Mouse (Mus musculus): Measurements from ENCODE around the gene Cryzl2. TPM values are rescaled to one million over a fixed set of nuclear protein-coding genes. Genes with fewer than 3 reads are reported as not detected.

Cryzl2 gene
- 1 to 10 TPM; 4.3 to 5.6 TPM for total RNA-seq (2021)
- long read RNA-seq, experiment 1, partial matches to known transcripts = 1 of 8 reads
- long read RNA-seq, experiment 1, other reads (novel, unspliced or antisense) = 1 of 8 reads
- long read RNA-seq, experiment 2, transcript Cryzl2-201 (10 exons, 1,618 nt) = major isoform, 5 of 11 reads
- long read RNA-seq, experiment 2, partial matches to known transcripts = 2 of 11 reads
- long read RNA-seq, experiment 2, other reads (novel, unspliced or antisense) = 2 of 11 reads

- peak; percentile 58 to 79 for DNase-seq (ENCODE audit: low spot score in 2 of 2)
Observed at GRCm38 (mm10) chr1:157458421-157459208, at the start of gene Cryzl2. Cryzl2 (plus strand) TSS chr1:157458577.

GRCm38 (mm10) chr1:157409648-157410047 lies 48.7 kb upstream of the Cryzl2 start:
- no peak for DNase-seq (ENCODE audit: low spot score in 2 of 2)

DNA sequence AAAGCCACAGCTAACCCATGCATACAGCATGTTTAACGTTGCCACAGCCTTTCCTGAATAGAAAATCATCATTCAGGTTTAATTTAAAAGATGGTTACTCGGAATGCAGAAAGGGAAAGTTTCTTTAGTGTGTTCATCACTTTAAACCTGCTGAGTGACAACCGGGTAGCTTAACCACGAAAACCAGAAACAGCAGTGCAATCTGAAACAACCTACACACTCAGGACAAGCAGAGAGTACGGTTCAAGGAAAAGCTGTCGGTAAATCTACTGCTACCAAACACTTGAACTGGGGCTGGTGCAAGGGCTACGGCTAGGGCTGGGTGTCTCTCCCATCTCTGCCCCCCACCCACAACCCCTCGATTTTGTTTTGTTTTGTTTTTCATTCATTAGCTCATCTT lies 47.4 kb upstream of the Cryzl2 start:
- no peak for DNase-seq (ENCODE audit: low spot score in 2 of 2)

DNA sequence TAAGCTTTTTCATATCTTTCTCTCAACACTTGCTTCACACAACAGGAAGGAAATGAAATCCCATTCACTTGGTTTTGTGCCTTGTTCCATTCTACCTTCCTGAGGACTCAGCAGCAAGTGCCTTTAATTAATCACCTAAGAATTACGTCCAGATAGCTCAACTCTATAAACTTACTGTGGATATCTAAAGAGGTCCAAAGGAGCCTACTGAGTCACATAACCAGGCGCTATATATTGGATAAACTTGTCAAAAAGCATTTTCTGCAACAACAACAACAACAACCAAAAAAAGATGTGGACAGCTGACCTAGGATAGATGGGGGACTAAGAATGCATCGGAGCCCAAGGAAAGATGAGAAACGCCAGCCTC lies 47.1 kb upstream of the Cryzl2 start:
- no peak for DNase-seq (ENCODE audit: low spot score in 2 of 2)

DNA sequence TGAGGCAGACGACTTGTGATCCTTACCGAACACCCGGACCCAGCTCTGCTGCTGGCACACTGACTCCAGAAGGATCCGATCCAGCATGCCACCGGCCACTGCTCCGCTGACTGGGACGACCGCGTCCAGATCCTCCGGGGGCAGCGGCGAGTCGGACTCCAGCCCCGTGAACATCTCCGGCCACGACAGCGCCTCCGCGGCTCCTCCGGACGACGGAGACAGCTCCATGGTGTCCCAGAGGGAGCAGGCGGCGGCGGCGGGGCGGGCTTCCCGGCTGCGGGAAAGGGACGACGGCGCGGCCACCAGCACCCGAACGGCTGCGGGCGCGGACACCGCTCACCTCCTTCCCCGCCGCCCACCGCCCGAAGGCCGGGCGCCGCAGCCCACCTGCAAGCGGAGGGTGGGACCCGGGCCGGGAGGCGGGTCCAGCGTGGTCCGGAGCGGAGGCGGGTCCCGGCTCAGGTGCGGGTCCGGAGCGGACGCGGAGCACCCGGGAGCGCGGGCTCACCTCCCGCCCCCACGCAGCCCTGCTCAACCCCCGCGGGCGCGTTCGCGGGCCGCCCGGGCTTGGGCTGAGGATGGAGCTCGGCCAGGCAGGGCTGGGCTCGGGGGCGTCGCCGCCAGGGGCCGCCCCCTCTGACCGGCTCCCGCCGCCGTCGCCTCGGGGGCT lies 46.5 kb upstream of the Cryzl2 start:
- peak; percentile 43 to 69 for DNase-seq (ENCODE audit: low spot score in 2 of 2)

DNA sequence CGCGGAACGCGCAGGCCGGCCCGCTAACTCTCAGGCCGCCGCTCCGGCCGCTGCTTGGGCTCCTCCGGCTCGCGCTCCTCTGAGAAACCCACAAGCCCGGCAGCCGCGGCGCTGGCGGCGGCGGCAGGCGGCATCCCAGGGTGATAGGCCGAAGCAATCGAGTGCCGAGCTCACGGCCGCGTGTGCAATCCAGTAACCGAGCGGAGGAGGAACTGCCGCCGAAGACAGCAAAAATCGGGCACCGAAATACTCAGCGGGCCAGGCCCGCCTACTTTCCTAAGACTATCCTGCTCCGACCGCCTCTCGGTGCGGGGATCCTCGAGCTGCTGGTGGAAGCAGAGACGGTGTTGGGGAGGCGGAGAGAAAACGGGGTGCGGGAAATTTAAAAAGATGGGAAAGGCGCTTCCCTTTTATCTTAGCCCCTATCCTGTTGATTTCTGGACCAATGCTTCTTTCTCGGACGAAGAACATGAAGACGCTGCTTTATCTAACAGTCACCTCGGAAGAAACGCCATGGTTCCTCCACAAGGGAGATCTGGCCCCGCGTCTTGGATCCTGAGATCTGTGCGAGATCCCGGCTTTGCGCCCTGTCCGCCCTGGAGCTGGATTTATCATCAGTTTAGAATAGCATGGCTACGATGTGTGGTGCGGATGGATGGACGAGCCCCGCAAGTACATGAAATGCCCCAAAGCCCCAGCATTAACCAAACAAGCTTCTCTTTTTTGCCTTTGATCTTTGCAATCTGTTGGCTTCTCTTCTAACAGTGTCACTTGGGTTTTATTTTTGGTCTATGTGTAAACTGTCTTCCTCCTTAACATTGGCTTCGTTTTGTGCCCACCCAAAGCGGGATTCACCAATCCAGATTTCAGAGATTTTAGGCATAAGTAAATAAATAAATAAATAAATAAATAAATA lies 45.7 kb upstream of the Cryzl2 start, which contains the start of gene Rasal2:
Rasal2 (minus strand) TSS at position 142 of the 916 bp plus-strand sequence.
- peak; percentile 86 to 96 for DNase-seq (ENCODE audit: low spot score in 2 of 2)

GRCm38 (mm10) chr1:157415771-157416170 lies 42.6 kb upstream of the Cryzl2 start:
- no peak for DNase-seq (ENCODE audit: low spot score in 2 of 2)

- DNase-seq (ENCODE audit: low spot score in 2 of 2) = no peak
Observed at GRCm38 (mm10) chr1:157416628-157417027, 41.7 kb upstream of the Cryzl2 start.

DNA sequence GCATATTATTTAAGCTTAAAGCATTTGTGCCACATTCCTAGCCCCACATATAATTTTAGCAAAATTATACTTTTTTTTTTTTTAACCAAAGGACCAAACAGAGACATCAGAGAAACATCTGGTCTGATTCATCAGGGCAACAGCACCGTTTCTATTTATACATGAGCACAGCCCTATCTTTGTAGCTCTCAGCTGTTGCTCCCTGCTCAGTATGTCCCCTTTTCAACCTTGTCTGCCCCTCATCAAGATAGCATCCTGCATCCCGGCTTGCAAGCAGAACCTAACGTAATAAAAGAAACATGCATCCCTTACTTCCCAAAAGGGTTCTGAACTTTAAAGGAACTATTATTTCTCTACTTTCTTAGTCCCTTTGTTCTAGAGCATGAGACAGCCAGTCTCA lies 41.0 kb upstream of the Cryzl2 start:
- DNase-seq (ENCODE audit: low spot score in 2 of 2) = no peak

DNA sequence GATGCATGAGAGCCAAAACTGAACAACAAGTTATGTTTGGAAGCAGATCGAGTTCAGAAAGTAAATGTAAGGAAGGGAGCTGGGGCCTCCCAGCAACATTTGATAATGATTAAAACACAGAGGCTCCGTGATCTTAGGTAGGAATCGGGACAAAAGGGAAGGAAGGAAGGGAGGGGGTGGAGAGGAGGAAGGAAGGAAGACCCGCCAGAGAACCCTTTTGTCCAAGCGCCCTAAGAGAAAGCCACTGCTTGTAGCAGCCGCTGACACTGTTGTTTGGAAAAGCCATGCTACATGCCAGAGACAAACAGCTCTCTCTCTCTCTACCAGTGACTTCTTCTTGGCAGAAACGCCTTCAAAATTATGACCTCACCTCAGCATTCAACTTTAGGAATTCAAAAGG lies 40.5 kb upstream of the Cryzl2 start:
- DNase-seq (ENCODE audit: low spot score in 2 of 2) = no peak

- no peak for DNase-seq (ENCODE audit: low spot score in 2 of 2)
Observed at GRCm38 (mm10) chr1:157425741-157426427, 32.5 kb upstream of the Cryzl2 start.

GRCm38 (mm10) chr1:157426933-157427332 lies 31.4 kb upstream of the Cryzl2 start:
- DNase-seq (ENCODE audit: low spot score in 2 of 2) = no peak

- DNase-seq (ENCODE audit: low spot score in 2 of 2) = no peak
Observed at GRCm38 (mm10) chr1:157427604-157428003, 30.8 kb upstream of the Cryzl2 start.

DNA sequence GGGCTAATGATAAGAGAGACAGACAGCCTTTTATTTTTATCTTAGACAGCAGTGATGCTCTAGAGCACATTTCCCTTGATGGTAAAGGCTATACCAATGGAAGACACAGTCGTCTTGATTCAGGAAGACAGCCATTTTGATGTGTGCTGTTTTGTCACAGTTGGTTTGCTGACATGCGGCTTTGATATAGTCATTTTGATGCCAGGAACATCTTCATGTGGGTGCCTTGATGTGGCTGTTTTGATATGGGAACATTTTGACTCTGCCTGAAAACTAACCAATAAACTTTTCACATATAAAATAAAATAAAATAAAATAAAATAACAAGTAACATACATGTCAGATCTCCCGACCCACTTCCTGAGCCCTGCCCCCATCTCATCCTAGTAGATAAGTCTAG lies 30.0 kb upstream of the Cryzl2 start:
- DNase-seq (ENCODE audit: low spot score in 2 of 2) = no peak

- DNase-seq (ENCODE audit: low spot score in 2 of 2) = no peak
Observed at GRCm38 (mm10) chr1:157433316-157433715, 25.1 kb upstream of the Cryzl2 start.

GRCm38 (mm10) chr1:157434404-157434803 lies 24.0 kb upstream of the Cryzl2 start:
- DNase-seq (ENCODE audit: low spot score in 2 of 2) = no peak

GRCm38 (mm10) chr1:157435926-157436325 lies 22.5 kb upstream of the Cryzl2 start:
- DNase-seq (ENCODE audit: low spot score in 2 of 2) = no peak

- DNase-seq (ENCODE audit: low spot score in 2 of 2) = no peak
Observed at GRCm38 (mm10) chr1:157438290-157438689, 20.1 kb upstream of the Cryzl2 start.

- DNase-seq (ENCODE audit: low spot score in 2 of 2) = no peak
Observed at GRCm38 (mm10) chr1:157439101-157439500, 19.3 kb upstream of the Cryzl2 start.

DNA sequence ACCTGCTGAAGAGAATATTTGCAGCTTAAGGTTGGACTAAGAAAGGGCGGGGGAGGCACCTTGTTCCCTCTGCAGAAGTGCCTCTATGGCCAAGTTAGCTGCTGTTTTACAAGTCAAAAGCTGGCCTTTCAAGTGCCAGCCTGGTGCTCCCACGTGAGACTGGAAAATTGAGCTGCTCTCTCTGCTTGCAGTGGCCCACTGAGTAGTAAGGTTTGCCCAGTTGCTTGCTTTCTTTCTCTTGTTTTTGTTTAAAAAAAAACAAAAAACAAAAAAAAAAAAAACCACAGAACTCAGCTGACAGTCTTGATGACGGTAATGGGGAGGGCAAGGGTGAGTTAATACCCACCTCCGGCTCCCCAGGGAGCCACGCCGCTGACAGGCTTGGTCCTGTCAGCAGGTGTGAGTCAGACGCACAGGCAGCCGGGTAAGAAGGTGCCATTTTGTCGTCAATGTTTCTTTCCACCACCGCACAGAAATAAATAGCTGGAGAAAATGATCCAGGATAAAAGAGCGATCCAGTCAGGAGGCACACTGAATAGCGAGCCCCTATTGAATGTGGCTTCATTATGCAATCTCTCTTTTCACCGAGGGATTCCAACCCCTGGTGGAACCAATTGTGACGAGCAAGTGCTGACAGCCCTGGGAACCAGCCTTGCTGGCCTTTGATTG lies 18.3 kb upstream of the Cryzl2 start:
- DNase-seq (ENCODE audit: low spot score in 2 of 2) = no peak
